Mouse (Mus musculus) gastrocnemius, postnatal 36 days (tissue): Measurements from ENCODE around the gene Gm17364. TPM values are rescaled to one million over a fixed set of nuclear protein-coding genes. Genes with fewer than 3 reads are reported as not detected.

Source experiments
- DNase-seq, 2 experiments: peaks; one replicate each; pipeline ENCODE4 v3.0.0; 2022
- intact Hi-C: fragments of 180-260 bp; cut with DNase I; formaldehyde crosslinking; loops from one replicate; pipeline ENCODE4 v1.15.1; 2025
- total RNA-seq, 2 experiments: library from RNA; stranded (reverse); gene quantifications; 2 replicates each; pipeline ENCODE4 v1.2.3; 2021

Gene Gm17364
- total RNA-seq, 2 experiments from 2014 or later: not detected

DNA sequence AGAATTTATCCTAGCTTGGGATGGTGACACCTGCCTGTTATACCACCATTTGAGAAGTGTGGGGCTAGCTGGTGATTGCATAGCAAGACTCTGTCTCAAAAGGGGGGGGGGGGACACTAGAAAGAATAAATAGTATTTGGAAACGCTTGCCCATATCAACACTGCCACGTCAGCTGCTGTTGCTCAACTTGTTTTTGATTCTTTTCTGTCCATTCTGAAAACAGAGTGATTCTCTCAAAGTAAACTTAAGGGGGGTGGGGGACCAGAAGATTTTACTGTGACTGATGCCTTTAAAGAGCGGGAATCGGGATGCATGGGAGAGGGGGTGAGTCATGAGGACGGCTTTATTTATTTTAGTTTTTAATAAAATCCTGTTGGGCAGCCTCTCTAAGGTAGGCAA is 47.3 kb downstream of the Gm17364 start:
- intact Hi-C loops: no loop called here
- no peak for DNase-seq

Other genes with a start within 250 kb of the Gm17364 start
- gene Mak, start 194.3 kb downstream of the Gm17364 start, total RNA-seq: not detected
- gene Gcm2, start 162.9 kb downstream of the Gm17364 start, total RNA-seq: not detected
- gene Sycp2l, start 159.7 kb downstream of the Gm17364 start, total RNA-seq: not detected
- gene Elovl2, start 53.6 kb downstream of the Gm17364 start, total RNA-seq: under 1 TPM in 1 of 2 experiments, not detected in 1; 0.05 TPM
- 10 to 100 TPM; 36.6 to 37.9 TPM for gene Smim13, start 24.1 kb downstream of the Gm17364 start, total RNA-seq
- gene Nedd9, start 213.4 kb upstream of the Gm17364 start, total RNA-seq: 1 to 10 TPM; 5.7 to 7.0 TPM